Mouse (Mus musculus): Measurements from ENCODE around the gene Xntrpc. TPM values are rescaled to one million over a fixed set of nuclear protein-coding genes. Genes with fewer than 3 reads are reported as not detected.

Xntrpc gene
- polyA plus RNA-seq, 1 experiment from 2014 or later = 0.15 TPM

GRCm38 (mm10) chr7:102076714-102077296, 11.3 kb downstream of the Xntrpc start:
- WGBS (ENCODE audit: insufficient replicate concordance) = 72% methylated on average over 7 of the region's 7 CpGs
- H3K27me3 ChIP-seq (ENCODE audit: insufficient read depth, low read length) = no peaks in the 10 kb centered on the region
- ATAC-seq (no peak), DNase-seq (peak; percentile 40)
- H3K9me3 ChIP-seq (ENCODE audit: low read length) = no peaks in the 10 kb centered on the region
- H3K4me1 ChIP-seq (ENCODE audit: insufficient read depth) = no peaks in the 10 kb centered on the region
- H3K9ac ChIP-seq (replicated peaks) = no peak overlapping the region
- H3K4me2 ChIP-seq (ENCODE audit: low read depth, low read length) = no peak overlapping the region
- H3K4me3 ChIP-seq (ENCODE audit: low read depth, low read length) = no peak overlapping the region
- no peak for TF ChIP-seq EP300 (IDR thresholded peaks at IDR 0.05; ENCODE audit: low read depth)
- peak; percentile 77 for TF ChIP-seq CTCF (IDR thresholded peaks at IDR 0.05; ENCODE audit: low read depth)
- no peak overlapping the region for H3K27ac ChIP-seq (ENCODE audit: low read depth)
- peaks cover 54% of the 10 kb centered on the region for H3K36me3 ChIP-seq (replicated peaks; ENCODE audit: insufficient read depth, low read length)

- Histone ChIP-seq H3K9me3 (ENCODE audit: low read length) (no peaks in the 10 kb centered on the region), H3K4me1 (ENCODE audit: insufficient read depth) (no peaks in the 10 kb centered on the region), H3K36me3 (replicated peaks; ENCODE audit: insufficient read depth, low read length) (peaks cover 58% of the 10 kb centered on the region), H3K27ac (ENCODE audit: low read depth) (no peak overlapping the region), H3K4me3 (ENCODE audit: low read depth, low read length) (no peak overlapping the region), H3K9ac (replicated peaks) (no peak overlapping the region), H3K4me2 (ENCODE audit: low read depth, low read length) (no peak overlapping the region), H3K27me3 (ENCODE audit: insufficient read depth, low read length) (no peaks in the 10 kb centered on the region)
- 0 out of 2 replicates have a peak, but pooled peaks have one; percentile 40 for ATAC-seq
- TF ChIP-seq EP300 (IDR thresholded peaks at IDR 0.05; ENCODE audit: low read depth) (no peak), CTCF (IDR thresholded peaks at IDR 0.05; ENCODE audit: low read depth) (peak; percentile 84)
- 80% methylated on average over 7 of the region's 7 CpGs for WGBS (ENCODE audit: insufficient replicate concordance)
- DNase-seq = peak; percentile 51
Observed at GRCm38 (mm10) chr7:102078517-102078916, 13.0 kb downstream of the Xntrpc start.

GRCm38 (mm10) chr7:102080311-102080710, 14.8 kb downstream of the Xntrpc start:
- Histone ChIP-seq H3K9ac (replicated peaks) (no peak overlapping the region), H3K36me3 (replicated peaks; ENCODE audit: insufficient read depth, low read length) (peaks cover 55% of the 10 kb centered on the region), H3K4me1 (ENCODE audit: insufficient read depth) (no peaks in the 10 kb centered on the region), H3K4me2 (ENCODE audit: low read depth, low read length) (no peak overlapping the region), H3K27me3 (ENCODE audit: insufficient read depth, low read length) (no peaks in the 10 kb centered on the region), H3K4me3 (ENCODE audit: low read depth, low read length) (no peak overlapping the region), H3K9me3 (ENCODE audit: low read length) (no peaks in the 10 kb centered on the region), H3K27ac (ENCODE audit: low read depth) (no peak overlapping the region)
- TF ChIP-seq EP300 (IDR thresholded peaks at IDR 0.05; ENCODE audit: low read depth) = no peak
- 85% methylated on average over 8 of the region's 8 CpGs for WGBS (ENCODE audit: insufficient replicate concordance)
- ATAC-seq (no peak), DNase-seq (no peak)

- TF ChIP-seq CTCF (IDR thresholded peaks at IDR 0.05; ENCODE audit: low read depth) = no peak
- no peak for TF ChIP-seq EP300 (IDR thresholded peaks at IDR 0.05; ENCODE audit: low read depth)
- H3K9me3 ChIP-seq (ENCODE audit: low read length) = no peaks in the 10 kb centered on the region
- no peak overlapping the region for H3K4me2 ChIP-seq (ENCODE audit: low read depth, low read length)
- no peak overlapping the region for H3K9ac ChIP-seq (replicated peaks)
- no peak overlapping the region for H3K4me3 ChIP-seq (ENCODE audit: low read depth, low read length)
- no peaks in the 10 kb centered on the region for H3K4me1 ChIP-seq (ENCODE audit: insufficient read depth)
- no peak overlapping the region for H3K27ac ChIP-seq (ENCODE audit: low read depth)
- ATAC-seq (no peak), DNase-seq (no peak)
- no peaks in the 10 kb centered on the region for H3K27me3 ChIP-seq (ENCODE audit: insufficient read depth, low read length)
- H3K36me3 ChIP-seq (replicated peaks; ENCODE audit: insufficient read depth, low read length) = peaks cover 47% of the 10 kb centered on the region
- WGBS (ENCODE audit: insufficient replicate concordance) = 93% methylated on average over 5 of the region's 5 CpGs
Observed at GRCm38 (mm10) chr7:102081784-102082183, 16.3 kb downstream of the Xntrpc start.

GRCm38 (mm10) chr7:102082816-102083215, 17.3 kb downstream of the Xntrpc start, which contains the start of gene Trpc2:
Trpc2 (plus strand) TSS chr7:102083116.
- TF ChIP-seq CTCF (IDR thresholded peaks at IDR 0.05; ENCODE audit: low read depth) (no peak), EP300 (IDR thresholded peaks at IDR 0.05; ENCODE audit: low read depth) (no peak)
- H3K9ac ChIP-seq (replicated peaks) = no peak within 1 kb of the TSS
- no peaks in the 10 kb centered on the region for H3K27me3 ChIP-seq (ENCODE audit: insufficient read depth, low read length)
- H3K4me1 ChIP-seq (ENCODE audit: insufficient read depth) = no peaks in the 10 kb centered on the region
- DNase-seq (no peak), ATAC-seq (no peak)
- no peaks in the 10 kb centered on the region for H3K9me3 ChIP-seq (ENCODE audit: low read length)
- H3K4me2 ChIP-seq (ENCODE audit: low read depth, low read length) = no peak within 1 kb of the TSS
- H3K27ac ChIP-seq (ENCODE audit: low read depth) = no peak within 1 kb of the TSS
- peaks cover 38% of the 10 kb centered on the region for H3K36me3 ChIP-seq (replicated peaks; ENCODE audit: insufficient read depth, low read length)
- no peak within 1 kb of the TSS for H3K4me3 ChIP-seq (ENCODE audit: low read depth, low read length)
- WGBS (ENCODE audit: insufficient replicate concordance) = 80% methylated on average over 5 of the region's 5 CpGs

- DNase-seq (no peak), ATAC-seq (no peak)
- TF ChIP-seq CTCF (IDR thresholded peaks at IDR 0.05; ENCODE audit: low read depth) (no peak), EP300 (IDR thresholded peaks at IDR 0.05; ENCODE audit: low read depth) (no peak)
- Histone ChIP-seq H3K27me3 (ENCODE audit: insufficient read depth, low read length) (no peaks in the 10 kb centered on the region), H3K4me2 (ENCODE audit: low read depth, low read length) (no peak overlapping the region), H3K4me1 (ENCODE audit: insufficient read depth) (no peaks in the 10 kb centered on the region), H3K9ac (replicated peaks) (no peak overlapping the region), H3K9me3 (ENCODE audit: low read length) (no peaks in the 10 kb centered on the region), H3K36me3 (replicated peaks; ENCODE audit: insufficient read depth, low read length) (peaks cover 28% of the 10 kb centered on the region), H3K4me3 (ENCODE audit: low read depth, low read length) (no peak overlapping the region), H3K27ac (ENCODE audit: low read depth) (no peak overlapping the region)
- 89% methylated on average over 26 of the region's 26 CpGs for WGBS (ENCODE audit: insufficient replicate concordance)
Observed at GRCm38 (mm10) chr7:102084041-102084696, 18.7 kb downstream of the Xntrpc start.

Data from liver, postnatal 0 days (tissue).